Mouse (Mus musculus): Measurements from ENCODE around the gene Clns1a. TPM values are rescaled to one million over a fixed set of nuclear protein-coding genes. Genes with fewer than 3 reads are reported as not detected.

The Clns1a gene
- 152 and 161 TPM in 2 replicates for polyA plus RNA-seq (2015; fragmentation: Nextera tagmentation; extraction: Ambion mirVana)

GRCm38 (mm10) chr7:97696506-97697254 is at the start of gene Clns1a:
Gene Clns1a (plus strand): TSS chr7:97696634.
- H3K27ac ChIP-seq (ENCODE audit: low read length) = peak within 1 kb of the TSS; percentile 75
- peak; percentile 99 for ATAC-seq (ENCODE audit: low read depth)
- no peaks in the 10 kb centered on the region for H3K9me3 ChIP-seq (ENCODE audit: control insufficient read depth, low read length)
- WGBS = under 1% methylated on average over 63 of the region's 63 CpGs
- no peaks in the 10 kb centered on the region for H3K36me3 ChIP-seq (ENCODE audit: control insufficient read depth, insufficient read depth, low read length)
- H3K4me2 ChIP-seq (ENCODE audit: low read depth, low read length) = peak within 1 kb of the TSS; percentile 72
- no peaks in the 10 kb centered on the region for H3K27me3 ChIP-seq (ENCODE audit: control insufficient read depth, insufficient read depth, low read depth, low read length)
- H3K9ac ChIP-seq (ENCODE audit: low read length) = peak within 1 kb of the TSS; percentile 93
- H3K4me1 ChIP-seq (replicated peaks; ENCODE audit: control insufficient read depth, insufficient read depth, low read length) = peaks cover 12% of the 10 kb centered on the region
- H3K4me3 ChIP-seq (ENCODE audit: low read length) = peak within 1 kb of the TSS; percentile 99

DNA sequence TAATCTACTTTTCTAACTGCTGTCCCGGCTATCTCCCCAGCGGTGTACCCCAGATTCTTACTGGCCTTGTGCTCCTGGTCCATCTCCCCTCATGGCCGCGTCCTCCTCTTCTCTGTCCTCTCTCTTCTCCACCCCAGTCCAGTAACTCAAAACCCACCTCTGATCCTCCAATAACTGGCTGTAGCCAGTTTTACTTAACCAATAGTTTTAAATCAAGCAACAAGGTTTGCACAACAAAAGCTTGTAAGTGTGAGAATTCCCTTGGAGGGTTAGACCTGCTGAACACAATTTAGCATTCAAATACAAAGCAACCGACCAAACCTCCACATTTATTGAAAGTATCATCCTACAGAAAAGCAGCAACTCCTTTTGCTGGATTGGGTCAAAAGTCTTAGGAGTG is 48.8 kb upstream of the Clns1a start:
- Histone ChIP-seq H3K4me1 (replicated peaks; ENCODE audit: control insufficient read depth, insufficient read depth, low read length) (no peaks in the 10 kb centered on the region), H3K4me3 (ENCODE audit: low read length) (no peak overlapping the region), H3K9me3 (ENCODE audit: control insufficient read depth, low read length) (no peaks in the 10 kb centered on the region), H3K27me3 (ENCODE audit: control insufficient read depth, insufficient read depth, low read depth, low read length) (no peaks in the 10 kb centered on the region), H3K9ac (ENCODE audit: low read length) (no peak overlapping the region), H3K27ac (ENCODE audit: low read length) (no peak overlapping the region), H3K4me2 (ENCODE audit: low read depth, low read length) (no peak overlapping the region), H3K36me3 (ENCODE audit: control insufficient read depth, insufficient read depth, low read length) (no peaks in the 10 kb centered on the region)
- WGBS = 86% methylated on average over 5 of the region's 5 CpGs
- ATAC-seq (ENCODE audit: low read depth) = no peak

DNA sequence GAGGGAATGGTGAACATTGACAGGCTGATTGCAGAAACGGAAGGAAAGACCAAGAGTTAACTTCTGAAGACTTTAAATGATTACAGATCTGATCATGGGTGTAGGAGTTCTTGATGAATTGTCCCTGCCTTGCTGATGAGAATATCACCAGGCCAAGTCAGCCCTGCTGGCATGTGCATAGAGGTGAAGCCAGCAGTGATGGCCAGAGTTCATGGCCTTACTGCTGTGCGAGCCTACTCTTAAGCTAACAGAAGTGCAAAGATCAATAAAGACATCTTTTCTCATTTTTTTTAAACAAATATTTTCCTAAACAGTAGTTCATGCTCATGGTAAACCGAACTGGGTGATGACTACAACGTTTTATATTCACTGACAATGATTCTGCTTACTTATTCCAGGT is 45.7 kb upstream of the Clns1a start:
- no peaks in the 10 kb centered on the region for H3K9me3 ChIP-seq (ENCODE audit: control insufficient read depth, low read length)
- H3K36me3 ChIP-seq (ENCODE audit: control insufficient read depth, insufficient read depth, low read length) = peaks cover 12% of the 10 kb centered on the region
- no peak overlapping the region for H3K27ac ChIP-seq (ENCODE audit: low read length)
- ATAC-seq (ENCODE audit: low read depth) = no peak
- no peak overlapping the region for H3K4me3 ChIP-seq (ENCODE audit: low read length)
- no peak overlapping the region for H3K9ac ChIP-seq (ENCODE audit: low read length)
- H3K27me3 ChIP-seq (ENCODE audit: control insufficient read depth, insufficient read depth, low read depth, low read length) = no peaks in the 10 kb centered on the region
- 85% methylated on average over 4 of the region's 4 CpGs for WGBS
- no peak overlapping the region for H3K4me2 ChIP-seq (ENCODE audit: low read depth, low read length)
- H3K4me1 ChIP-seq (replicated peaks; ENCODE audit: control insufficient read depth, insufficient read depth, low read length) = no peaks in the 10 kb centered on the region

GRCm38 (mm10) chr7:97656144-97656543 is 40.3 kb upstream of the Clns1a start:
- H3K4me2 ChIP-seq (ENCODE audit: low read depth, low read length) = no peak overlapping the region
- no peak overlapping the region for H3K4me3 ChIP-seq (ENCODE audit: low read length)
- H3K9ac ChIP-seq (ENCODE audit: low read length) = no peak overlapping the region
- no peak for ATAC-seq (ENCODE audit: low read depth)
- no peaks in the 10 kb centered on the region for H3K4me1 ChIP-seq (replicated peaks; ENCODE audit: control insufficient read depth, insufficient read depth, low read length)
- no peak overlapping the region for H3K27ac ChIP-seq (ENCODE audit: low read length)
- H3K9me3 ChIP-seq (ENCODE audit: control insufficient read depth, low read length) = no peaks in the 10 kb centered on the region
- 89% methylated on average over 6 of the region's 6 CpGs for WGBS
- H3K36me3 ChIP-seq (ENCODE audit: control insufficient read depth, insufficient read depth, low read length) = peaks cover 15% of the 10 kb centered on the region
- no peaks in the 10 kb centered on the region for H3K27me3 ChIP-seq (ENCODE audit: control insufficient read depth, insufficient read depth, low read depth, low read length)

DNA sequence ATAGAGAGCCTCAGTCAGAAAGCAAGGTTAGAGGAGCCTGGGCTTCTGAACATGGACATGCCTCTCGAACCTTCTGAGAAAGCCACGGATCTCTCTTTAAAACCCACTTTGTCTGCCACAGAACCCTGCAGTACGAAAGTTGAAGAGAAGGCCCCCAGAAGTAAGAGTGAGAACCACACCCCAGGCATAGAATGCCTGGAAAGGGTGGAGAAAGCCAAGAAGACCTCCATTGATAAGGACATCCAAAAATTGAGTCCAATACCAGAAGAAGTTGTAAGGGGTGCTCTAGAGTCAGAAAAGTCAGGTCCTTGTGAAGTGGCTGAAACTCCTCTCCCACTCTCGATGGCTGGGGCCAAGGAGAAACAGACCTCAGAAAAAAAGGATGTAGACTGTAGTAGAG is 34.8 kb upstream of the Clns1a start:
- H3K9me3 ChIP-seq (ENCODE audit: control insufficient read depth, low read length) = no peaks in the 10 kb centered on the region
- no peak overlapping the region for H3K4me3 ChIP-seq (ENCODE audit: low read length)
- H3K4me2 ChIP-seq (ENCODE audit: low read depth, low read length) = no peak overlapping the region
- no peak for ATAC-seq (ENCODE audit: low read depth)
- H3K27ac ChIP-seq (ENCODE audit: low read length) = no peak overlapping the region
- H3K27me3 ChIP-seq (ENCODE audit: control insufficient read depth, insufficient read depth, low read depth, low read length) = no peaks in the 10 kb centered on the region
- no peak overlapping the region for H3K9ac ChIP-seq (ENCODE audit: low read length)
- 92% methylated on average over 4 of the region's 4 CpGs for WGBS
- H3K36me3 ChIP-seq (ENCODE audit: control insufficient read depth, insufficient read depth, low read length) = peaks cover 15% of the 10 kb centered on the region
- H3K4me1 ChIP-seq (replicated peaks; ENCODE audit: control insufficient read depth, insufficient read depth, low read length) = no peaks in the 10 kb centered on the region

DNA sequence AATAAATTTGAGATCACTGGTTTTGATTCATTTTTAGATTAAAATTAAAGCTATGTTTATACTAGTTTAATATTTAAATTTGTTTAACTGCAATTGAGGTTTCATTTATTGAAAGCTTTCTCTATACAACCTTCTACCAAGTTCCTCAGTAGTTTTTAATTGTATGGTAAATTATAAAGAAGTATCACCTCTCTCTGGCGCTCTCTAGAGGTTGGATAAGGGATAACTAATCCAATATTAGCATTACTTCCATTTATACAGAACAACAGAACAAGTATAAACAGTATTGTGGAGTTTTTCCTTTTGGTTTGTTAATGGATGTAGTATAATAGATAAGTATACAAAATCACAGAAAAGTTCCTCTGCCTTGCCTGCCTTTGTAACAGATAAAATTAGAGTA is 17.2 kb upstream of the Clns1a start:
- 33% methylated on average over 1 of the region's 1 CpGs for WGBS
- Histone ChIP-seq H3K36me3 (ENCODE audit: control insufficient read depth, insufficient read depth, low read length) (peaks cover 22% of the 10 kb centered on the region), H3K27ac (ENCODE audit: low read length) (no peak overlapping the region), H3K4me2 (ENCODE audit: low read depth, low read length) (no peak overlapping the region), H3K4me1 (replicated peaks; ENCODE audit: control insufficient read depth, insufficient read depth, low read length) (no peaks in the 10 kb centered on the region), H3K27me3 (ENCODE audit: control insufficient read depth, insufficient read depth, low read depth, low read length) (no peaks in the 10 kb centered on the region), H3K9me3 (ENCODE audit: control insufficient read depth, low read length) (no peaks in the 10 kb centered on the region), H3K9ac (ENCODE audit: low read length) (no peak overlapping the region), H3K4me3 (ENCODE audit: low read length) (no peak overlapping the region)
- ATAC-seq (ENCODE audit: low read depth) = no peak

GRCm38 (mm10) chr7:97687831-97688230 is 8.6 kb upstream of the Clns1a start:
- Histone ChIP-seq H3K4me3 (ENCODE audit: low read length) (no peak overlapping the region), H3K27ac (ENCODE audit: low read length) (no peak overlapping the region), H3K27me3 (ENCODE audit: control insufficient read depth, insufficient read depth, low read depth, low read length) (no peaks in the 10 kb centered on the region), H3K4me2 (ENCODE audit: low read depth, low read length) (no peak overlapping the region), H3K9ac (ENCODE audit: low read length) (no peak overlapping the region), H3K36me3 (ENCODE audit: control insufficient read depth, insufficient read depth, low read length) (peaks cover 13% of the 10 kb centered on the region), H3K9me3 (ENCODE audit: control insufficient read depth, low read length) (no peaks in the 10 kb centered on the region), H3K4me1 (replicated peaks; ENCODE audit: control insufficient read depth, insufficient read depth, low read length) (no peaks in the 10 kb centered on the region)
- no peak for ATAC-seq (ENCODE audit: low read depth)
- 82% methylated on average over 2 of the region's 2 CpGs for WGBS

DNA sequence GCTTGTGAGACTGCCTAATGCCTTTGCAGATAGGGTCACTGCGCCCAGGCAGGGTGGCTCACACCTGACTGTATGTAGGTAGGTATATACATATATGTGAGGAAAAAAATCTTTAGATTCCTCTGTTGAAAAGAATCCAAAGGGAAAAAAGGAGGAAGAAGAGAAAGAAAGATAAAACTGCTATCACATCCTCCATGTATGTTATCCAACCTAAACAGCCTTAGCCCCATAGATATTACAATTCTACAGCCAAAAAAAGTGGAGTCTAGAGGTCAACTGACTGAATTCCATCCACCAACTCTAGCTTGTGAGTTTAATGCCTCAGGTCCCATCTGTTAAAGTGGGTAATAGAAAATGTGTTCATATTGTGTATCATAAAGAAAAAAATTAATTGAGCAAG is 993 bp upstream of the Clns1a start:
- Histone ChIP-seq H3K27ac (ENCODE audit: low read length) (no peak overlapping the region), H3K4me1 (replicated peaks; ENCODE audit: control insufficient read depth, insufficient read depth, low read length) (peaks cover 12% of the 10 kb centered on the region), H3K9me3 (ENCODE audit: control insufficient read depth, low read length) (no peaks in the 10 kb centered on the region), H3K4me3 (ENCODE audit: low read length) (no peak overlapping the region), H3K4me2 (ENCODE audit: low read depth, low read length) (peak overlapping the region; percentile 72; the same call in 1 of the 2 replicates), H3K27me3 (ENCODE audit: control insufficient read depth, insufficient read depth, low read depth, low read length) (no peaks in the 10 kb centered on the region), H3K9ac (ENCODE audit: low read length) (no peak overlapping the region), H3K36me3 (ENCODE audit: control insufficient read depth, insufficient read depth, low read length) (no peaks in the 10 kb centered on the region)
- WGBS = 98% methylated on average over 1 of the region's 1 CpGs
- ATAC-seq (ENCODE audit: low read depth) = no peak

- H3K36me3 ChIP-seq (ENCODE audit: control insufficient read depth, insufficient read depth, low read length) = no peaks in the 10 kb centered on the region
- peak overlapping the region; percentile 99 for H3K4me3 ChIP-seq (ENCODE audit: low read length)
- ATAC-seq (ENCODE audit: low read depth) = peak; percentile 65
- H3K9ac ChIP-seq (ENCODE audit: low read length) = peak overlapping the region; percentile 93
- H3K27me3 ChIP-seq (ENCODE audit: control insufficient read depth, insufficient read depth, low read depth, low read length) = no peaks in the 10 kb centered on the region
- peak overlapping the region; percentile 72 for H3K4me2 ChIP-seq (ENCODE audit: low read depth, low read length)
- no peaks in the 10 kb centered on the region for H3K9me3 ChIP-seq (ENCODE audit: control insufficient read depth, low read length)
- 35% methylated on average over 19 of the region's 19 CpGs for WGBS
- peak overlapping the region; percentile 75 for H3K27ac ChIP-seq (ENCODE audit: low read length)
- peaks cover 12% of the 10 kb centered on the region for H3K4me1 ChIP-seq (replicated peaks; ENCODE audit: control insufficient read depth, insufficient read depth, low read length)
Measured at GRCm38 (mm10) chr7:97696133-97696505, 315 bp upstream of the Clns1a start.
